Mouse (Mus musculus) embryo, embryonic 11.5 days (tissue): ENCODE results near the gene Mab21l3.
A peak's percentile ranks its signal among the peaks of the same experiment; 100 is the strongest.

Experiments
- DNase-seq: peaks from one replicate; pipeline ENCODE4 v3.0.0-alpha.2; 2012; ENCODE audit warnings: low read depth, low spot score

Gene Mab21l3

GRCm38 (mm10) chr3:101848816-101849215 lies at the start of gene Mab21l3:
Gene Mab21l3, minus strand, starts transcription at chr3:101848959.
- DNase-seq, result no peak

GRCm38 (mm10) chr3:101897377-101897974 lies 48.7 kb upstream of the Mab21l3 start:
- DNase-seq, result no peak

DNA sequence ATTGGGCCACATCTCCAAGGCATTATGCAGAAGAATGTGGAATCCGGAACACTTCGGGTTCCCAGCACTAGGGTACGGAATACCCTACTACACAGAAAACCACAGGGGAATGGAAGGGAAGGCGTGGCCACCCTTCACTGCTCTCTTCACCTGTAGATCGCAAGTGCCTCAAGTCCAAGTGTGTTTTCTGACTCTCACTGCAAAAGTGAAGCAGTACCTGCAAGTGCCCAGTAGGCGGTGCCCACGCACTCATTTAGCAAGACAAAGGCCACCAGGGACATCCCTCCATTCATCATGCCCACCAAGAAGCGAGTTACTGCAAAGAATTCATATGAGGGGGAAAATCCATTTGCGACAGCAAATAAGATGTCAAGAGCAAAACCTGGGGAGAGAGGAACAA lies 48.1 kb upstream of the Mab21l3 start:
- peak; percentile 82 for DNase-seq

- no peak for DNase-seq
Measured at GRCm38 (mm10) chr3:101895376-101895910, 46.7 kb upstream of the Mab21l3 start.

- no peak for DNase-seq
Measured at GRCm38 (mm10) chr3:101885591-101885990, 36.8 kb upstream of the Mab21l3 start.

- DNase-seq, result no peak
Measured at GRCm38 (mm10) chr3:101885041-101885440, 36.3 kb upstream of the Mab21l3 start.

GRCm38 (mm10) chr3:101883902-101884301 lies 35.1 kb upstream of the Mab21l3 start:
- no peak for DNase-seq

DNA sequence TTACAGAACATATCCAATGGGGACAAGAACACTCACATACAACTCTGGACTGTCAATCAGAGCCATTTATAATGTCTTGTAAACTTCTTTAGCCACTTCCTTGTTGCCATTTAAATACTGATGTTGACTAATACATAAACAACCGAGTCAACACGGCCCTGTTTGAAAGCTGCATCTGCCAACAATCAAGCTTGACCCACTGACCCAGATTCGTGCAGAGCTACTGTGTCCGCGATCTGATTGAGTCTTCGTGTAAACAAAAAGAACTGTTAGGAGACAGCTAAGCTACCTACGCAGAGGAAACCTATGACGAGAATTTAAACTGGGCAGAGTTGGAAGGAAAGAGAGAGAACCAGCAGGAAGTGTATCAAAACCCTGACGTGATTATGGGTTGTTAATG lies 33.0 kb upstream of the Mab21l3 start:
- no peak for DNase-seq

GRCm38 (mm10) chr3:101880818-101881217 lies 32.1 kb upstream of the Mab21l3 start:
- no peak for DNase-seq

DNA sequence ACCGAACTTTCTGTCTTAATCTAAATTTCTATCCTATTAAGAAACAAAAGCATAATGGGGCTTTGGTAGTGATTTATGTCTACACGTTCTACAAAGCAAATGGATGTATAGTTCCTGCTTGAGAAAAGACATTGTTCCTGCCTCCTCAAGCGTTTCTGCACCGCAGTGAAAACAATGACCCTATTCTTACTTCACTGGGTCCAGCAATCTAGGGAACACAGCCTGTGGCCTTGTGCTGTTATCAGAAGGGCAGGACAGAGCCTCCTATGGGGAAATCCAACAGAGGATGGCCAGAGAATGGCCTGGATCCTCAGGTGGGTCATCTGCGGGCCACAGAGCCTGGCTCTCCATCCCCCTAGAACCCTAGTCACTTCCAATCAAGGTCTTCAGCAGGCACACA lies 29.4 kb upstream of the Mab21l3 start:
- no peak for DNase-seq

DNA sequence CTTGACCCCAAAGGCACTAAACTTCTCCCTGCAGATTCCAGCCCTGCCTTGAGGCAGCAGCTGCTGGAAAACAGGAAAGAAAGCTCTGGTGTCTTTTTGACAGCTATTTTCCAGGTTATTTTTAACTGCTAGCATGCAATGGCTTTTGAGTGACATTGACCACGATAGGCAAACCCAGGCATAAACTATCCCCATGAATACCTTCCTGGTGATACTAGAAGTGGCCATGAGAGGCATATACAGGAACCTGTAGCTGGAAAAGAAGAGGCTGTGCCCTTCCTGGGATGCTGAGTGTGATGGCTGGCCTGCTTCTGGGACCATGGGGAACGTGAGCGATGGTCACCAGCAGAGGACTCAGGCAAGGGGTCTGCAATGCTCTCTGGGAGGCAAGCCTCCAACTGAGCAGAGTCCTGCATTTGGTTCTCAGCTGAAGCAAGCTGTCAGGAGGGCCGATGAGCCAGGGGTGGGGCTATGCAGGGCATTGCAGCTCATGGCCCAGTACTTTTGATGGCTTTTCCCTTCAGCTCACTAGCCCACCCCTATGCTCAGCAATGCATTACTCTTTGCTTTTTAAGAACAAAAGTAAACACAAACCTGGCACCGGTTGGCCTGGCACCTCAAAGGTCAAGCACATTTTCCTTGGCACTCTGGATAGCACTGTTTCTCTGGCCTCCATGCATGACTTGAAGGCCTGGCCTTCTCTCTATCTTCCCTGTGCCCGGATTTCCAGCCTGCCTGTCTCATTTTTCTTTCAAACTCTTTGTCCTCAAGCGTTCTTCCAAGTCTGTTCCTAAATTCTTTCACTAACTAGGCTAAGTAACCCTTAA lies 27.9 kb upstream of the Mab21l3 start:
- DNase-seq, result no peak

DNA sequence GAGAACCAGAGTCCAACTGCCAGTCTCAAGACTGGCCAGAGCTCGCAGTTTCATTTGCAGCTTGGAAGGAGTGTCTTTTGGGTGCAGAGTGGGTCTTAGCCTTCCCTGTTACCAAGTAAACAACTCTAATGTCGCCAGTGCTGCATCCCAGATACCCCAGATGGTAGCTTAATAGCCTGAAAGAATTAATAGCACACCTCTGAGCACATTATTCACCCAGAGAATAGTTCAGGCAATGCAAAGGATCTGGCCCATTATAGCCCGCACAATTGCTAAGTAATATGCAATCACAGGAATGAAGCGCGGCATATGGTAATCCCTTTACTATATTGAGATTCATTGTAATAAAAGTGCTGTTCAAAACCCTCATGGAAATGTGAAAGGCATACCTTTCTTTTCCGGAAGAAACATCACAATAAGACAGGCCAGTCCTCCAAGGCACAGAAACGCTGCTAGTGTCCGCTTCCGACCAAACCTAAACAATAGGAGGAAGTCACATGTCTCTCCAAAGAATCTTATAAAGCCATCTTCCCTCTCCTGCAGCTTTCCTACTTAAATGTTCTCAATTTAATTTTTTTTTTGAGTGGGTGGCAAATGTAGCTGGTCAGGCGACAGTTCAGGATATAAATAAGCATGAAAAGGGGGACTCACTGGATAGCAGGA lies 26.6 kb upstream of the Mab21l3 start:
- DNase-seq, result no peak

DNA sequence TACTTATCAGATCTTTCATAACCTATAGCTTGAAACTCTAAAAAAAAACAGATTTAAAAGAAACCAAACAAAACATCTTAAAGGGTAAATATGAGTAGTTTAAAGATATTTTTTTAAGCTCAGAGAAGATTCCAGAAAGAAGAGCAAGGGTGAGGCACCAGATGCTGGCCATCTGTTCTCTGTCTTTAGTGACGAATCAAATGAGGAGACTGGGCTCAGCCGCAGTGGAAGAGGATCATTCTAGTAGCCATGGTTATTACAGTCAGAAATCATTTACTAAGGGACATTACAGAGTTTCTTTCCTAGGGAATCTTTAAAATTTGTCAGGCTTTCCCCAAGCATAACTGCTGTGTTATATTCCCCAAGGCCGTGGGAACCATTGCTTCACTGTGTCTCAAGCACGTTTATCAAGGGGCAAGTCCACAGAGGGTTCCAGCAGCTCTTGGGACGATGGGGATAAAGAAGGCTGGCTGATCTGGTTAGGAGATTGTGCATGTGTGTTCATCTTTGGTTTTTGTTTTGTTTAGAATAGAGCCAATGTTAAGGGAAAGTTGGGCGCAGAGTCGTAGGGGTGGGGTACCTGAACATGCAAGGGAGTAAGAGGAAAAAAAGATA lies 24.4 kb upstream of the Mab21l3 start:
- no peak for DNase-seq

DNA sequence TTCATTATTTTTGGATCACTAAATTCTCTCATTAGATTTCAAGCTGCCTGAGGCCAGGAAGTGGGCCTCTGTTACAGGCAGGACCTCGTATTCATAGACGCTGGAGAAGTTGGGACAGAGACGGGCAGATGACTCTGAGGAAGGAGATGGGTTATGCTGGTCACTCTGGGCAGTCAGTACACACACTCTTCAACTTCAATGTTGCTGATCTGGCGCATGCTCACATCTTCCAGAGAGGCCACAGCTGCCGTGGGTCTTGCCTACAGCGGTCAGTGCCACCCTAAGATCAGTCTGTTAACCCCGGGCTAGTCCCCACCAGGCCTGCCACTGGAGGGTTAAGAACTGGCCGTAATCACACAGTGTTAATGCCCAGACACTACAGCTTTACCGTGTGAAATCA lies 23.2 kb upstream of the Mab21l3 start:
- no peak for DNase-seq

DNA sequence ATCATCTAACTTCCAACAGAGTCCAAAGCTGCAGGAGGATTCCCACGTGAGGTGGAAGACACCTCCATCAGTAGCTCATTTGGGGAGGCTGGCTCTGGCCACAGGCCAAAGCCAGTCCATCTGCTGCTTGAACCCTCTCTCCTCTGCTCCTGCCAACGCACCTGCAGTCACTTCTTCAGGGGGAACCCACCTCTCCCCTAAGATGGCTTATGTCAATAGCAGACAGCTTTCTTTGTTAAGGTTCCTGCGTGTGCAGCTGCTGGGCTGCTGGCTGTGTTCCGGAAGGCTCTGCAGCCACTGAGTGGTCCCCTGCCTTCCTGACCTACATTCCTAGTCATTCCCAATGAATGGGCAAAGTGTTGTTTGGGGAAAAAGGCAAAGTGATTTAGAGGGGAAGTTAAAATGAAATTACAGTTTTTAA lies 18.3 kb upstream of the Mab21l3 start:
- no peak for DNase-seq

DNA sequence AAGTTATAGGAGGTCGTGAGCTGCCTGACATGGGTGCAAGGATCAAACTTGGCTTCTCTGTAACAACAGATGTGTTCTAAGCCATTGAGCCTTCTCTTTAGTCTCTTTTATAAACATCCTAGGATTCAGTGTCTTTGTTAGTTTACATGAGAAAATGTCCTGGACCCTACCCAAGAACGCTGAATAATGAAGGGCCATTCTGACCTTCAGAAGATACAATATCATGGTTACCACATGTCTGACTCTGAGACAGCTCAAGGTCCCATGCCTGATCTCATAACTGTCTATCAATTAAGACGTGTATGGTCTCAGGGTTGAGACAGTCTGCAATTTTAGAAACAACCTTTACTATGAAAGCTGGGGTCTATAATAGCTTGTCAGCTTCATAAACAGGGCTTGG lies 13.1 kb upstream of the Mab21l3 start:
- DNase-seq, result no peak

DNA sequence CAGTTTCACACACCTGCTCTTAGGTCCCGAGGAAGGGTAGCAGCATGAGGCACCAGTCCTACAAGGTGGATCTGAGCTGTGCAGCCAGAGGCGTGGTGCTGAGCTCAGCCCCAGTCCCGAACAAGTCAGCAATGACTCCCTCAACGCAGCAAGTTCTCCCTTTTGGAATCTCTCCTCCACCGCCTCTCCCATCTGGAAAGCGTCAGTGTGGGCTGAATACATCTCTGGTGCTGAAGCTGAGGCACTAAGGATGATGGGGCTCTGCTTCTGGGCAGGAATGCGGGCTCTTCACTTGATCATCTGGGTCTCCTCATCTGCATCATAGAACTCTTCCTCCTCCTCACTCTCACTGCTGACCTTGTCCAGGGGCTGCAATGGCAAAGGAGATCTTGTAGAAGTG lies 11.4 kb upstream of the Mab21l3 start:
- no peak for DNase-seq

DNA sequence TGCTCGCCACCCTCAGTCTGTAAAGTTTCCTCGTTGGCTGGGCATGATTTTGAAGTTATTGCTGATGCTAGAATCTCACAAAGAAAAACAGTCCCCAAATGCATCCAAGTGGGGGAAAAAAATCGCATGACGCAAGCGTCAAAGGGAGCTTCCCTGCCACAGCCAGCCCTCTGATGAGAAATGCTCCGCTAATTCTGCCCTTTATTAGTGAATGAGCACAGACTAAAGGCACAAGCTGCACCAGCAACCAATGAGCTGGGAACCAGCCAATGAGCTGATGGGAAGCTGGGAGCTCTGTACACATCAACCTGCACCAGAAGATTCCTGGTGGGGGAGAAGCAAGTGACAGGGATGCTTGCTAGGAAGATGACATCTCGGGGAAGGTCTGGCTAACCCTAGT lies 11.0 kb upstream of the Mab21l3 start:
- DNase-seq, result no peak

- DNase-seq, result no peak
Measured at GRCm38 (mm10) chr3:101854075-101854474, 5.3 kb upstream of the Mab21l3 start.

- no peak for DNase-seq
Measured at GRCm38 (mm10) chr3:101851363-101851762, 2.6 kb upstream of the Mab21l3 start.

DNA sequence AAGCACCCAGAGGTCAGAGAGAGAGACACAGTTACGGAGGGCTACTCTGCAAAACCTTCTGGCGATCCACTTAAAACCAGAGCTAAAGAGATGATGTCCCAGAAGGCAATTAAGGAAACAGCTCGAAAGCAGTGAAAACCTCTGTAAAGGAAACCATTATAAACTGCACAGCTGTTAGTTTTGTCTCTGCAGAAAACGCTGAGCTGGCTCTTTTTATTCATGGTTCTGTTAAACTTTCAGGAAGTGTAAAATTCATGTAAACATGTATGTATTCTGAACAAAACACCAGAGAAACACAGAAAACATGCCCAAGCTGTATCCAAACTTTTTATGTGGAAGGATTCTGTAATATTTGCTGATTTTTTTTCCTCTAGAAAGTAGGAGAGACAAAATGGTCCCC lies 2.7 kb downstream of the Mab21l3 start:
- DNase-seq, result no peak
